Mouse (Mus musculus): ENCODE data around the gene Zfp987.
"Not testable (repeated sequence)": the region's sequence is repeated elsewhere in the genome, so short reads cannot be mapped to it uniquely, and the experiment has no call there.

GRCm38 (mm10) chr4:146101448-146101847 lies 4.3 kb downstream of the Zfp987 start:
- not testable (repeated sequence) for TF ChIP-seq CTCF (IDR thresholded peaks at IDR 0.05; ENCODE audit: control insufficient read depth, insufficient read depth, insufficient read length); CEBPB (IDR thresholded peaks at IDR 0.05; ENCODE audit: low read depth); FOSL1 (IDR thresholded peaks at IDR 0.05; ENCODE audit: insufficient read depth, low read length, poor library complexity, severe bottlenecking); MAX (IDR thresholded peaks at IDR 0.05); MYOG (IDR thresholded peaks at IDR 0.05; ENCODE audit: control insufficient read depth, extremely low read depth, insufficient read length); MYOD1 (IDR thresholded peaks at IDR 0.05; ENCODE audit: control insufficient read depth, insufficient read length, low read depth); USF1 (IDR thresholded peaks at IDR 0.05; ENCODE audit: low read depth)
